Mouse (Mus musculus): ENCODE measurements around the gene Ccdc155. TPM values are rescaled to one million over a fixed set of nuclear protein-coding genes. Genes with fewer than 3 reads are reported as not detected.

Gene Ccdc155
- polyA plus RNA-seq (2012; rRNA removed) (0.02 and 0.08 TPM in 2 replicates), polyA plus RNA-seq (2014; fragmentation: Nextera tagmentation; extraction: Ambion mirVana) (not detected in 2 replicates)

DNA sequence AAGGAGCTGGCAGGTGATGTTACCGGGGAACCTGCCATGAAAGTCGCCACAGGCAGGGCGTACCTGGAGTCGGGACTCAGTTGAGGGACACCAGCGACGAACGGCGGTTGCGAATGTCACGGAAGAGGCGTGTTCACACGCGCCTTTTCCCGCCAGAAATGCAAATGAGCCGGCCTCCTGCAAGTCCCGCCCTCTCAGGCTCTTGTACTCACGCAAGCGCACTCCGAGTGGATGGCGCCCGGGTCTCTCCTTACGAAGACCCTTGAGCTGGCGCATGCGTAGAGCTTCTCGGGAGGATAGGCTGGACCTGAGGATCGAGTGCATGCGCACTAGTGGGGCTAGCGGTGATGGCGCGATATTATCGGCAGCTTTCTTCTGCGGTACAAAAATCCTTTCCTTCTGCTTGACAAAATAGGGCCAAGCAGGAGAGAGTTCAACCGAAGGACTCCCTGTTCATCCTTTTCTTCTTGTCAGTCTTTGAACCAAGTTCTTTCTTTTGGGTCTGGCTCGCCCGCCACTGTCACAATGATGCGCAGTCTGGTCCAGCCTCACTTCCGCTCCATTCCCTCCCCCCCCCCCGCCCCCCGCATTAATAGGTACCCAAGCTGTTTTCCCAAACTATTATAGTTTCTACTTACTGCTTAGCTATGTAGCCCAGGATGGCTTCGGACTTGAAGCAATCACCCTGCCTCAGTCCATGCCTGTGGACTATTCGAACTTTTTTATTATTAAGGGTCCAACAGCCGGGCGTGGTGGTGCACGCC, at the start of gene Ccdc155:
TSS of gene Ccdc155 (minus strand) at position 513 of the 764 bp plus-strand sequence.
- Histone ChIP-seq H3K36me3 (replicated peaks; ENCODE audit: control insufficient read depth, insufficient read depth, low read depth) (no peaks in the 10 kb centered on the region), H3K4me3 (ENCODE audit: insufficient read depth in 1 of 2, low read depth in 2 of 2, low read length in 2 of 2) (peak within 1 kb of the TSS; percentile 47 to 56), H3K9ac (replicated peaks) (no peak within 1 kb of the TSS; the same call in 1 of the 2 replicates), H3K27me3 (ENCODE audit: control insufficient read depth, insufficient read depth, low read length) (no peaks in the 10 kb centered on the region), H3K27ac (no peak within 1 kb of the TSS), H3K4me1 (replicated peaks; ENCODE audit: control insufficient read depth in 2 of 2, insufficient read depth in 2 of 2, low read length in 1 of 2) (peaks cover 0 to 7% of the 10 kb centered on the region in 2 experiments; a peak in 1 of 4 replicates), H3K9me3 (ENCODE audit: control insufficient read depth, low read length) (no peaks in the 10 kb centered on the region), H3K4me2 (ENCODE audit: low read depth) (peak within 1 kb of the TSS; percentile 71)
- TF ChIP-seq EP300 (IDR thresholded peaks at IDR 0.05; ENCODE audit: low read depth) (no peak), CTCF (IDR thresholded peaks at IDR 0.05; ENCODE audit: low read depth) (0 out of 2 replicates have a peak, but pooled peaks have one; percentile 10)
- ATAC-seq (ENCODE audit: insufficient read depth) (peak; percentile 91), DNase-seq (ENCODE audit: low read depth in 3 of 3, low spot score in 3 of 3) (peak; percentile 79 to 83 (median 82))
- WGBS (ENCODE audit: insufficient replicate concordance) = 5% methylated on average over 44 of the region's 44 CpGs

DNA sequence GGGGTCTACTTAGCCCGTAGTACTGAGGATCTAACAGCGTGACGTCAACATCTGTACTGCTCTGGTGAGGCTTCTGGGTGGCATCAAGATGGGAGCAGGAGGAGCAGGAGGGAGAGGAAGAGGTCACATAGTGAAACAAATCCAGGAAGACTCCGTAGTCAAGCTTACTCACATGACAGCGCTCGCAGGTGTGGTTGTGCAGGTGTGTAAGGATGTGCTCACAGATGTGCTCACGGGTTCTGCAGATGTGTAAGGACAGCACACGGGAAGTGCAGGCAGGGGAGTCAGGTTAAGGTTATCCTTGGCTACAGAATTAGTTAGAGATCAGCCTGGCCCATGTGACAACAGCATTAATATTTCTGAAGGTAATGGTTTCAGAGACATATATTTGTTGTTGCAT, 49.1 kb upstream of the Ccdc155 start:
- no peaks in the 10 kb centered on the region for H3K4me1 ChIP-seq (replicated peaks; ENCODE audit: control insufficient read depth in 2 of 2, insufficient read depth in 2 of 2, low read length in 1 of 2)
- no peak overlapping the region for H3K27ac ChIP-seq
- H3K4me3 ChIP-seq (ENCODE audit: insufficient read depth in 1 of 2, low read depth in 2 of 2, low read length in 2 of 2) = no peak overlapping the region
- no peak overlapping the region for H3K9ac ChIP-seq (replicated peaks)
- WGBS (ENCODE audit: insufficient replicate concordance) = 77% methylated on average over 8 of the region's 8 CpGs
- no peaks in the 10 kb centered on the region for H3K27me3 ChIP-seq (ENCODE audit: control insufficient read depth, insufficient read depth, low read length)
- H3K9me3 ChIP-seq (ENCODE audit: control insufficient read depth, low read length) = no peaks in the 10 kb centered on the region
- no peak for TF ChIP-seq EP300 (IDR thresholded peaks at IDR 0.05; ENCODE audit: low read depth)
- no peak for TF ChIP-seq CTCF (IDR thresholded peaks at IDR 0.05; ENCODE audit: low read depth)
- H3K36me3 ChIP-seq (replicated peaks; ENCODE audit: control insufficient read depth, insufficient read depth, low read depth) = no peaks in the 10 kb centered on the region
- H3K4me2 ChIP-seq (ENCODE audit: low read depth) = no peak overlapping the region
- DNase-seq (ENCODE audit: low read depth in 3 of 3, low spot score in 3 of 3) (no peak), ATAC-seq (ENCODE audit: insufficient read depth) (no peak)

DNA sequence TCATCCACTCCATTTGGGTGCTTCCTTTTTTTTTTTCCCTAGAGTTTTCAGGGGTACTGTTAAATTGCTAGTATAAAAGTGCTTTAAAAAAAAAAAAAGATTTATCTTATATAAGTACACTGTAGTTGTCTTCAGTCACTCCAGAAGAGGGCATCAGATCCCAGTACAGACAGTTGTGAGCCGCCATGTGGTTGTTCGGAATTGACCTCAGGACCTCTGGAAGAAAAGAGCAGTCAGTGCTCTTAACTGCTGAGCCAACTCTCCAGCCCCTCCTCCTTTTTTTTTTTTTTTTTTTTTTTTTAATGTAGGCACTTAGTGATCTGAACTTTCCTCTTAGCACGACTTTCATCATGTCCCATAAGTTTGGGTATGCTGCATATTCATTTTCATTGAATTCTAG, 43.0 kb upstream of the Ccdc155 start:
- H3K9ac ChIP-seq (replicated peaks) = no peak overlapping the region
- no peak overlapping the region for H3K4me2 ChIP-seq (ENCODE audit: low read depth)
- H3K4me1 ChIP-seq (replicated peaks; ENCODE audit: control insufficient read depth in 2 of 2, insufficient read depth in 2 of 2, low read length in 1 of 2) = no peaks in the 10 kb centered on the region
- H3K9me3 ChIP-seq (ENCODE audit: control insufficient read depth, low read length) = no peaks in the 10 kb centered on the region
- DNase-seq (ENCODE audit: low read depth in 3 of 3, low spot score in 3 of 3) (no peak), ATAC-seq (ENCODE audit: insufficient read depth) (no peak)
- no peaks in the 10 kb centered on the region for H3K36me3 ChIP-seq (replicated peaks; ENCODE audit: control insufficient read depth, insufficient read depth, low read depth)
- H3K4me3 ChIP-seq (ENCODE audit: insufficient read depth in 1 of 2, low read depth in 2 of 2, low read length in 2 of 2) = no peak overlapping the region
- no peaks in the 10 kb centered on the region for H3K27me3 ChIP-seq (ENCODE audit: control insufficient read depth, insufficient read depth, low read length)
- TF ChIP-seq CTCF (IDR thresholded peaks at IDR 0.05; ENCODE audit: low read depth) (peak; percentile 5; the same call in 1 of the 2 replicates), EP300 (IDR thresholded peaks at IDR 0.05; ENCODE audit: low read depth) (no peak)
- no peak overlapping the region for H3K27ac ChIP-seq
- WGBS (ENCODE audit: insufficient replicate concordance) = 43% methylated on average over 3 of the region's 3 CpGs

DNA sequence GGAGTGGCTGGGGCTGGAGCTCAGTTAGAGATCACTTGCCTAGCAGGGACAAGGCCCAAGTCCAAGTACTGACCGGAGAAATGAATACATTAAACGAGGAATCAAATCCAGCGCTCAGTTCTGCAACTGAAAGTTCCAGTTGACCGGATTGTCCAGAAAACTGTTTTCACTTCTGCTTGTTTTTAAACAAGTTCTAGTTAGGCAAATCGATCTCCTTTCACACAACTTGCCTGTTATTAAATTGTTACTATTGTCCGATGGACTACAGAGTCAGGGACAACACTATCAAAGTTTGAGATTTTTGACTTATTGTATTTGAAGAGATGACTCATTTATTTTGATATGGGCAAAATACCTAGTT, 36.7 kb upstream of the Ccdc155 start:
- H3K9ac ChIP-seq (replicated peaks) = no peak overlapping the region
- no peak for ATAC-seq (ENCODE audit: insufficient read depth)
- no peak for TF ChIP-seq EP300 (IDR thresholded peaks at IDR 0.05; ENCODE audit: low read depth)
- TF ChIP-seq CTCF (IDR thresholded peaks at IDR 0.05; ENCODE audit: low read depth) = no peak

DNA sequence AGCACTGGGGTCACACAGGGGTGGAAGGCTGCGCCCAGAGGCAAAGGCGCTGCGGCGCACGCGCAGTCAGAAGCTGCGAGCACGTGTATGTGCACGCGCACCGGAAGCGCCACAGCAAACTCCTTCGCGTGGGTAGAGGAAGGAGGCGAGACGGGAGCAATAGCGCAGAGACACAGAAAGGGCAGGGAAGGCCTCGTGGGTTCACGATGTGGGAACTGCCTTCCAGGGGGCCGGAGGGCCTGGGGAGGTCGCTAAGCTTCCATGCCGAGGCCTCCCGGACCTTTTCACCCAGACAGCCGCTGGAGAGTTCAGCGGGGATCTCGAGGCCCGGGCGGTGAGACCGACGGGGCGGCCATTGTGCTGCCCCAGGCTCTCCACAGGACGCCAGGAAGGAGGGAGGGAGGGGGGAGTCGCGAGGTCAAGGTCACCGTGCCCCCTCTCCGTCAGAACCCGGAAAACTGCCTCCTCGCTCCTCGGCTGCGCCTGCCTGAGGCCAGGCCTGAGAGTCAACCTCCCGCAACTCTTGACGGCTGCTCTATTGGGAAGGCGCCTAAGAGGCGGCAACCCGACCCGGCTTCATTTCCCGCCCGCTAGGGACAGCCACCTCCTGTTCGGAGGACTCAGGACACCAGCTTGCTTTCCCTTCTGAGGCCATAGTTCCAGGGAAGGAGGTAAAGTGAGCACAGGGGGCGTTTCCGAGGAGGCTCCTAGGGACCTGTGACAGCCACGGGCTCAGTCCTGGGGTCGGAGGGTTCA, 36.1 kb upstream of the Ccdc155 start, which contains the start of gene Slc6a16:
TSS of gene Slc6a16 (plus strand) at position 453 of the 756 bp plus-strand sequence.
- no peak within 1 kb of the TSS for H3K27ac ChIP-seq
- H3K27me3 ChIP-seq (ENCODE audit: control insufficient read depth, insufficient read depth, low read length) = no peaks in the 10 kb centered on the region
- H3K36me3 ChIP-seq (replicated peaks; ENCODE audit: control insufficient read depth, insufficient read depth, low read depth) = no peaks in the 10 kb centered on the region
- H3K9me3 ChIP-seq (ENCODE audit: control insufficient read depth, low read length) = no peaks in the 10 kb centered on the region
- WGBS (ENCODE audit: insufficient replicate concordance) = 47% methylated on average over 50 of the region's 53 CpGs
- DNase-seq (ENCODE audit: low read depth in 3 of 3, low spot score in 3 of 3) = no peak
- no peak for ATAC-seq (ENCODE audit: insufficient read depth)
- H3K4me3 ChIP-seq (ENCODE audit: insufficient read depth in 1 of 2, low read depth in 2 of 2, low read length in 2 of 2) = no peak within 1 kb of the TSS
- H3K4me2 ChIP-seq (ENCODE audit: low read depth) = peak within 1 kb of the TSS; percentile 24
- peaks cover 0 to 7% of the 10 kb centered on the region in 2 experiments; a peak in 1 of 4 replicates for H3K4me1 ChIP-seq (replicated peaks; ENCODE audit: control insufficient read depth in 2 of 2, insufficient read depth in 2 of 2, low read length in 1 of 2)
- H3K9ac ChIP-seq (replicated peaks) = no peak within 1 kb of the TSS
- TF ChIP-seq EP300 (IDR thresholded peaks at IDR 0.05; ENCODE audit: low read depth) = no peak
- TF ChIP-seq CTCF (IDR thresholded peaks at IDR 0.05; ENCODE audit: low read depth) = no peak

More for the DNA sequence above, 36.7 kb upstream of the Ccdc155 start:
- no peaks in the 10 kb centered on the region for H3K9me3 ChIP-seq (ENCODE audit: control insufficient read depth, low read length)
- H3K4me2 ChIP-seq (ENCODE audit: low read depth) = peak overlapping the region; percentile 24; the same call in 1 of the 2 replicates
- H3K27ac ChIP-seq = no peak overlapping the region
- WGBS (ENCODE audit: insufficient replicate concordance) = 76% methylated on average over 6 of the region's 6 CpGs
- peaks cover 0 to 7% of the 10 kb centered on the region in 2 experiments; a peak in 1 of 4 replicates for H3K4me1 ChIP-seq (replicated peaks; ENCODE audit: control insufficient read depth in 2 of 2, insufficient read depth in 2 of 2, low read length in 1 of 2)
- H3K27me3 ChIP-seq (ENCODE audit: control insufficient read depth, insufficient read depth, low read length) = no peaks in the 10 kb centered on the region
- DNase-seq (ENCODE audit: low read depth in 3 of 3, low spot score in 3 of 3) = no peak
- no peaks in the 10 kb centered on the region for H3K36me3 ChIP-seq (replicated peaks; ENCODE audit: control insufficient read depth, insufficient read depth, low read depth)
- H3K4me3 ChIP-seq (ENCODE audit: insufficient read depth in 1 of 2, low read depth in 2 of 2, low read length in 2 of 2) = no peak overlapping the region
